Mouse (Mus musculus): ENCODE data around the gene Golga3.

GRCm38 (mm10) chr5:110204777-110205176, 28.3 kb downstream of the Golga3 start:
- peak; percentile 25 for TF ChIP-seq CTCF (conservative IDR thresholded peaks at IDR 0.05; ENCODE audit: low read length)
- no peak for TF ChIP-seq POU5F1 (IDR thresholded peaks at IDR 0.05; ENCODE audit: borderline replicate concordance, low read length)
